Mouse (Mus musculus) brown adipose tissue, adult 24 weeks (tissue): ENCODE results near the gene Dlg3. TPM values are rescaled to one million over a fixed set of nuclear protein-coding genes. Genes with fewer than 3 reads are reported as not detected.

Experiments
- H3K27ac ChIP-seq: fragments of 200-500 bp; replicated peaks from 2 replicates; pipeline ENCODE4 v1.5.1; 2012; ENCODE audit warnings: low read depth, mild to moderate bottlenecking, low read length
- H3K4me1 ChIP-seq: fragments of 200-500 bp; 2 replicates; pipeline ENCODE4 v1.6.1; 2012; ENCODE audit warnings: low read length, mixed read lengths; ENCODE audit not compliant: control insufficient read depth, insufficient read depth, insufficient read length
- H3K4me3 ChIP-seq: fragments of 200-500 bp; 2 replicates; pipeline ENCODE4 v1.5.1; 2012; ENCODE audit warnings: low read depth, mild to moderate bottlenecking, low read length, moderate library complexity; ENCODE audit not compliant: insufficient read depth
- polyA plus RNA-seq: library from polyadenylated mRNA; stranded (reverse); fragments of >200 nt; gene quantifications from 2 replicates; pipeline ENCODE4 v1.2.4, GENCODE M21; 2012; ENCODE audit not compliant: missing spikeins, insufficient read depth, insufficient read length

Dlg3 gene
- polyA plus RNA-seq, 1 experiment: 8.3 TPM

DNA sequence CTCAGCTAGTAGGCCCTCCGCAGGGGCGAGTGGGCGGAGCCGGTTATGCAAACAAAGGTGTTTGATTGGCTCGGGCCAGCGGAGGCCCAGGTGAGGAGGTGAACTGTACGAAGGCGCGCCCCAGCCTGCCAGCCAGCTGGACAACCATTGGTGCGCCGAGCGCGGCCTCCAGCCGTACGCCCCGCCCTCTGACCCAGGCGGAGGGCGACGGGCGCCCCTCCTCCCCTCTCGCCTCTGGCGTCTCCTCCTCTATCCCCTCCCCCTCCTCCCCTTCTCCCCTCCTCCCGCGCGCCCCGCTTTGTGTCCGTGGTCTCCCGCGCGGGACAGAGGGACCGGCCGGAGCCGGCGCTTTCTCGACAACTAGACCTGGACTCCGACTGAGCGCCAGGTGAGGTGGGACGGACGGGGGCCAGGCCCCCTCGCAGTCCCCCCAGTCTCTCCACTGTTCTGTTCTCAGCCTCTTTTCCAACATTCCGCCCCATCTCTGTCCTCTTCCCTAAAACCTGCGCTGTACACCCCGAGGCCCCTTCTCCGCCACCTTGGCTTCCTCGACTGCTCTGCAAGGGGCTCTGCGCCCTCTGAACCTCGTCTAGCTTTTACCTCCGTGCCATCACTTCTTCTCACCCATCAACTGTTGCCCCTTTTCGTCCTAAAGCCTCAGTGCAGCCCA, 9.6 kb downstream of the Dlg3 start:
- no peaks in the 10 kb centered on the region; the same call in 1 of the 2 replicates for H3K4me1 ChIP-seq
- no peak overlapping the region for H3K27ac ChIP-seq
- peak overlapping the region; percentile 63 for H3K4me3 ChIP-seq

DNA sequence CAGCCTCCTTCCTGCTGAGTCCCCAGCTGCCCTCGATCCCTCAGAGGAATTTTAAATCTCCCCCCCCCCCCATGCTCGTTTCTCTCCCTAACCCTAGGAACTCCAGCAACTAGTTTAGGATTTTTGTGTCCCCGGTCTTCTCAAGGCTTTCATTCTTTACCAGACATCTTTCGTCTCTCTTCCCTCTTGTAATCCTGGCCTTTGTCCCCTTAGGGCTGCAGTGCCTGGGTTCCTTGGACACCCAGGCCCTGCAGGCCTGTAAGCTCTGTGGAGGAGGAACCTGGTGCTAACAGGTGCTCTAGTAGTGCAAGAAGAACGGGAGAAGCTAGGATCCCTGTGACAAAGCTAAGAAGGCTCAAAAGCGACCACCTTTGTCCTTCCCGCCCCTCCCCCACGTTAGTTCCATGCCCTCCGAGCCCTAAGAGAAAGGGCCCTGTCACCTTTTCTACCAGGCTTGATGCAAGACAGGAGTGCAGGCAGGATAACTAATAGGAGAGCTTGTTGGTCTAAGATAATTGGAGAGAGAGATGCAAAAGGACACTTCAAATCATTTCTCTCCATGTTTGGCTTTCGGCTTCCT, 10.2 kb downstream of the Dlg3 start:
- Histone ChIP-seq H3K4me1 (no peaks in the 10 kb centered on the region; the same call in 1 of the 2 replicates), H3K27ac (no peak overlapping the region), H3K4me3 (peak overlapping the region; percentile 63)

DNA sequence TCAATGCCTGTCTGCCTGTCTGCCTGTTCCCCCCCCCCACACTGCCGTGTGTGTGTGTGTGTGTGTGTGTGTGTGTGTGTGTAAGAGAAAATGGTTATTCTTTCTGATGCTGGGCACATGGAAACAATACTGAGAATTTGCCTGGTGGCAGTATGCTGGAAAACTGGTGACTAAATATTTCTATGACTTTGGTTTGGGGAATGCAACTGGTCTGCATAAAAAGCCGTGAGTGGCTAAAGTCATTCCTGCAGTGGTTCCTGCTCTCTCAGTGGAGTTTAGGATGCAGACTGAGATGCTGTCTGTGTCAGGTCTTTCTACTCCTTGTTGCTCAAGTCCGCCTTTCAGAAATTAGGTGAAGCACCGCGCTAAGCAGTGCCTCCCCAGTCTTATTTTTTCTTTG, 10.9 kb downstream of the Dlg3 start:
- no peaks in the 10 kb centered on the region; the same call in 1 of the 2 replicates for H3K4me1 ChIP-seq
- no peak overlapping the region for H3K27ac ChIP-seq
- no peak overlapping the region for H3K4me3 ChIP-seq

DNA sequence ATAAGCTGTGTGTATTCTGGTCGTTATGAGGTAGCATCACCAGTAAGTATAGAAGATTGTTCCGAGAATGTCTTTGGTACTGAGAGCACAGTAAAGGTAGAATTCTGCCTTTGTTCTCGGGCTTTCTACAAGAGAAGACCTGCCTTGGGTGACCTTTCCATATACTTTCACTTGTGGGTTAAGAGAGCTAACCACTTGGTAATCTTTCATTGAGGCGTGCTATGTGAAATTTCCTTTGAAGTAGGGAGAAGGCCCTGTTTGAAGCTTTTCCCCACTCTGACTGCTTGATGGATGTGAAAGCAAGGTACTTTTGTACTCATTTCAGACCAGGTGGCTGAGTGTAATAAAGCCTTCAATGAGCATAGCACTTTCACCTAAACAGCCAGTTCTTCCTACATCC, 21.8 kb downstream of the Dlg3 start:
- Histone ChIP-seq H3K4me3 (no peak overlapping the region), H3K4me1 (no peaks in the 10 kb centered on the region), H3K27ac (no peak overlapping the region)

DNA sequence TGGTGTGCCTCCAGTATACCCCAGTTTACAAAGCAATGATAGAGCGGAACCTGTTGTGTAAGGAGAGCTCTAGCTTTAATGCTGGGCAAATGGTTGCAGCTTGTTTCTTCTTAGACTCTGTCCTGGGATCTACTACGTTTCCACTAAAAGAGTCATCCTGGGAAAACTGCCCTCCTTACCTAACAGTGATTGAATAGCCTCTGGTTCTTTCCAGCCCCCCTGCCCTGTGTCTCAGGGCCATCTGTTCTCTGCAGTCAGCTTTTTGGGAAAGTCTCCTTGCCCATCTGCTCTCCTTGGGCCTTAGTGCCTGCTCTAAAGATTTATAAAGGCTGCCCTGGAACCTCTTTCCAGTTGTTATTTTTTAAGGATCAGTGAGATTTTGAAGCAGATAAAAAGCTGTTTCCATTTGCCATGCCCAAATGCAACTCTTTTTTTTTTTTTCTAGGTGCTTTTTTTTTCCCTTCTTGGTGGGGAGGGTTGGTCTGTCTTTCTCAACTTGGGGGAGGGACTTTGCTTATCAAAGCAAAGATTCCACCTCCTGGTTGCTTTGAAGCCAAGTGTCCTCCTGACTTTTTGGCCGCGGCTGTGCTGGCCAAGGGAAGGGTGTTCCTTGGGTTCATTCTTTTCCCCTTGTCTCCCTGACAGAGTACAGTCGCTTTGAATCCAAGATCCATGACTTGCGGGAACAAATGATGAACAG, 28.7 kb downstream of the Dlg3 start:
- Histone ChIP-seq H3K4me1 (no peaks in the 10 kb centered on the region), H3K4me3 (no peak overlapping the region), H3K27ac (no peak overlapping the region)

DNA sequence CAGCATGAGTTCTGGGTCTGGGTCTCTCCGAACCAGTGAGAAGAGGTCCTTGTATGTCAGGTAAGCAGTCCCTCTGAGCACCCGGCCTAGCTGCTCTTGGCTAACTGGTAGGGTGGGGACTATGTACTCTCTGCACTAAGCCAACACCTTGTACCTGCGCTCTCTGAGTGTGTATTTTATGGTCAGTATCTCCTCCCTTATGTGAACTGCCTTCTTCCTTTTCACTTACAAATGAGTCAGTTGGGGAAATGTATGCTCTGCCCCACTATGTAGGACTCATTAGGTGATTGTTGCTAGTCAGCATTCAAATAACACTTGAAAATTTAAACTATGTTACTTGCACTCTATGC, 29.2 kb downstream of the Dlg3 start:
- no peak overlapping the region for H3K4me3 ChIP-seq
- no peak overlapping the region for H3K27ac ChIP-seq
- no peaks in the 10 kb centered on the region for H3K4me1 ChIP-seq

DNA sequence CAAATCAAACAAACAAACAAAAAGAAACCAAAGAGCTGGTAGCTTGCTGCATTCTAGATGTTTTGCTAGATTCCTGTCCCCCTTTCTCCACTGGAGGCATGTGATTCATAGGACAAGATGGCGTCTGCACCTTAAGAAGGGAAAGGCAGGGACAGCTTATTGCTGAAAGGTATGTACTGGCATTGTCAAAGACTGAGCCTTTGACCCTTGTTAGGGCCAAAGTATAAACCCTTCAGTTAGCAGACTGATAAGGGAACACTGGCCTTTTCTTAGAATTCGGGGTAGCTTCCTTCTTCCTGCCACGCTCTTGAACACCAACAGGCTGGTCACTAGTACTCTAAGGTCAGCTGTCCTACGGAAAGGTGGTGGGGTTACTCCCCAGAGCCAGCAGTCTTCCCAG, 29.8 kb downstream of the Dlg3 start:
- Histone ChIP-seq H3K4me3 (no peak overlapping the region), H3K4me1 (no peaks in the 10 kb centered on the region), H3K27ac (no peak overlapping the region)

DNA sequence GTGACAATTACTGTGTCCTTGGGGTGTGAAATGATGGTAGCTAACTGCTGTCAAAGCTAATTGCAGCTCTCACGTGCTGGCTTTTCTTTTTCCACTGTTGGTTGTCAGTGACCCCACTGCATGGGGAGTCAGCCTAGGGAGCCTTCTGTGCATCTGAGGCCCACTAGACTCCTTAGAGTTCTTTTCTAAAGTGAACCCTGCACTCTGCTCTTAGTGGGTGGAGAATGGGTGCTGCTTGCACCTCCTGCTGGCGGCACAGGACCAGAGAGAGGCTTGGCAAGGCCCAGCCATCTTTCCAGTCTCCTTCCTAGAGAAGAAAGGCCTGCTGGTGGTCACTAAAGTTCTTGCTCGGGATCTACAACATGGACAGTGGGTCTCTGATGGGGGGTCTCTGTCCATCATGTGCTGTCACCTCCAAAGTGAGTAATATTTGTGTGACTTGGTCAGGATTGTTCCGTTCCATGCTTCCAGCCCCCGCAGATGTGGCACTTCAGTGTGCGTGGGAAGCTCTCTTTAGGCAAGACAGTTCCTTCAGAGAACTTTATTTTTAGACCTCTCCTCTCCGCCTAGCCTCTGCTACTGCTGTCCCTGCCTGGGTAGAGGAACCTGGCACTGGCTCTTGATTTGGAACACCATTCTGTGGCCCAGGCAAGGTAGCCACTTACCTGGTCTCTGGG, 30.5 kb downstream of the Dlg3 start:
- H3K4me1 ChIP-seq: no peaks in the 10 kb centered on the region
- no peak overlapping the region for H3K27ac ChIP-seq

DNA sequence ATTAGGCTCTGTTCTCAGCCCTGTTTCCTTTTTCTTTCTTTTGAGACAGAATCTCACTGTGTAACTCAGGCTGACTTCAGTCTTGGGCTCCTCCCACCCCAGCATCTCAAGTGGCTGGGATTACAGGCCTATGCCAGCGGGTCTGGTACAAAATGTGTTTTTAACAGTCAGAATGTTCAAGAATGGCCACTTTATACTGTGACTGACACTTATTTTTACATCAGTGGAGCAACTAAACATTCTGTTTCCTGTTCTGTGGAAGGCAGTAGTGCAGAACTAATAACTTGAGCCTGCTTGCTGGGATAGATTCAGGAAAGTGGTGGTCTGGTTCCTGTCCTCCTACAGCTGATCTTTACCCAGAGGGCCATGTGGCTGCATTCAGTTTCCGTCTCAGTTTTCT, 33.1 kb downstream of the Dlg3 start:
- Histone ChIP-seq H3K4me3 (no peak overlapping the region), H3K27ac (no peak overlapping the region), H3K4me1 (no peaks in the 10 kb centered on the region)

More for the DNA sequence above, 30.5 kb downstream of the Dlg3 start:
- H3K4me3 ChIP-seq: no peak overlapping the region

DNA sequence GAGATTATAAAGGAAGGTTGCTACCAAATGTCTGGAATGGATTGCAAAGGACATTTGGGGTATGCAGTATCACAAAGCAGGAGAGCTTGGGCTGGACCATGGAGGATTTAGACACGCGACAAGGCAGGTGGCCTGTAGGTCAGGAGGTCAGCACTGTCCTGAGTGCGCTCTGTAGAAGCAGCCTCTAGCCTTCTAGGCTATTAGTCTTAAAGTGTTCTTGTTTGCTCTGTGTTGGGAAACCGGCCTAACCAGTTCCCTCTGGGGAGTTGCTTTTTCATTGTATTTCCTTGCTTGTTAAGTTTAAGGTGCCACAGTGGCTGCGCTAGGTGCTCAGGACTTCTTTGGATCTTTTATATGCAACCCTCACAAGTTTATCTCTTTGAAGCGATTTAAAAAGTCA, 34.5 kb downstream of the Dlg3 start:
- Histone ChIP-seq H3K4me3 (no peak overlapping the region), H3K4me1 (no peaks in the 10 kb centered on the region), H3K27ac (no peak overlapping the region)

DNA sequence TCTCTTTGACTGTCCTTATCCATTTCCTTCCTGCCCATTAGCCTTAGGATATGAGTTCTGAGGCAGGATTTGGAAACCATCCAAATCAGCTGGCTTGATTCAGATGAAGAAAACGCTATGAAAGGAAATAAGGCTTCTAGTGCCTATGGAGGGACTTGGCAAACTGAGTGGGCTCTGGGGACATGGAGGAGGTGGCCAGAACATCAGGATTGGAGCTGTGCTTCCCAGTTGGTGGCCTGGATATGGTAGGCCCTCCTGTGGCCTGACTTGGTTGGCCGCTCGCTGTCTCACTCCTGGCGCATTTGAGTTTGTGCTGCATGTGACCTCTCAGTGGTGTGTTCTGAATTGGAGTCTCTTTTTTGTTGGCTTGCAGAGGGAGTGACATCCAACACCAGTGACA, 43.6 kb downstream of the Dlg3 start:
- peaks cover 5% of the 10 kb centered on the region; the same call in 1 of the 2 replicates for H3K4me1 ChIP-seq
- H3K27ac ChIP-seq: no peak overlapping the region
- H3K4me3 ChIP-seq: no peak overlapping the region

DNA sequence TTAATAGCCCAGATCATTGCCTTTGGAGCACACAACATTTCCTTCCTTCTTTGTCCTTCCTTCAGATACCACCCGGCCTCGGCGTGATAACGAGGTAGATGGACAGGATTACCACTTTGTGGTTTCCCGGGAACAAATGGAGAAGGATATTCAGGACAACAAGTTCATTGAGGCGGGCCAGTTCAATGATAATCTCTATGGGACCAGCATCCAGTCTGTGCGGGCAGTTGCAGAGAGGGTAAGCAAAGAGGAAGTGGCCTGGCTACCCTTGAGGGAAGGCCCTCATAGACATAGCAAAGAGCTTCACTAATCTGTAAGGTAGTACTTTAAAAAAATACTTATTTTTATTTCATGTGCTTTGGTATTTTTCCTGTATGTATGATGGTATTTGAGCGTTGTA, 46.6 kb downstream of the Dlg3 start:
- Histone ChIP-seq H3K4me1 (peaks cover 5% of the 10 kb centered on the region; the same call in 1 of the 2 replicates), H3K4me3 (no peak overlapping the region), H3K27ac (no peak overlapping the region)

DNA sequence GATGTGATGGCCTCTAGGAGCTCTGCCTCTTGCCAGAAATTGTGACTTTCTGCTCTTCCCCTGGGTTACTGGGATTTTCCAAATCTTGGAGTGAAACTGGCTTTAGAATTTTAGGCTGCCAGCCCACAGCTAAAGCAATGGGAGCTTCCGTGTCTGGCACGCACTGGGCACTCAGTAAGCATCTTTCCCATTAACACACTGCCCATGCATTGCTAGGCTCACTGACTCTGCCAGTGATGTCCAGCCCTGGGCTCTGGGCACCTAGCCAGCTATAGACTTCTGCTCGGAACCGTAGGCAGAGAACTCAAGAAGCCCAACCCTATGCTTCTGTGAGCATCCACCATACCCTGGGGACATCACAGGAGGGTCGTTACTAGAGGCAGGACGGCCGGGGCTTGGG, 48.2 kb downstream of the Dlg3 start:
- Histone ChIP-seq H3K4me3 (no peak overlapping the region), H3K4me1 (peaks cover 5% of the 10 kb centered on the region; the same call in 1 of the 2 replicates), H3K27ac (no peak overlapping the region)

DNA sequence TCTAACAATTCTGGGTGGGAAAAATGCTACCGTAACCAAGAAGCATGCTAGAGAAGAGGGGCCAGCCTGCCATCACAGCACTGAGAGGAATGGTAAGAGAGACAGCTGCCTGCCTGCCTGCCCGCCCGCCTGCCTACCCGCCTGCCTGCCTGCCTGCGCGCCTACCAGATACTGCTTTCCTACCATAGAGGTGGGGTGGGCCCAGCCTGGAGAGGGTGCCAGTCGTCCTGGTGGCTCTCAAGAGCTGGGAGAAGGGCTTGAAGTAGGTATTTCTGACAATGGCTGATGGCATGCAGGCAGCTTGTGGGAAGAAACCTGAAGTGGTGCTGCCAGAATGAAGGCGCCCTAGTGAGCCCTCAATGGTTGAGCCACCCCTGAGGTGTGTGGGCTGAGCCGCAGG, 51.2 kb downstream of the Dlg3 start:
- no peak overlapping the region for H3K4me3 ChIP-seq
- H3K27ac ChIP-seq: no peak overlapping the region
- no peaks in the 10 kb centered on the region for H3K4me1 ChIP-seq

DNA sequence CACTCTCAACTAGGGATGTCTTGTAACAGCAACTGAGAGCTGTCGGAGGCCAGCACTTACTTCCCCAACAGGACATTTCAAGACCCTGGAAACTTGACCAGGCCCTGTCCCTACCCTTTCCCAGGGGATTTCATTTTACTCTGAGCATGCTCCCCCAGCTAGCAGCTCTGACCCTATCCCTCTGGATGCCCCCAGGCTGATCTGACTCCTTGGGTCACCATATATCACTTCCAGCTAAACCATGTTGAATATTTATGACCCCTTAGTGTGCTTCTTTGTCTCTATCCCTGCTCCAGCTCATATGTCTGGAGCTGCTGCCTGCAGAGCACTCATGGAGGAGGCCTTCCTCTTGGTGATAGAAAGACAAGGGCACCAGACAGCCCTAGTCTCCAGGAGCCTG, 53.6 kb downstream of the Dlg3 start:
- Histone ChIP-seq H3K4me1 (no peaks in the 10 kb centered on the region), H3K27ac (no peak overlapping the region), H3K4me3 (no peak overlapping the region)
